Mouse (Mus musculus) small intestine, adult 2 months (tissue): Measurements from ENCODE around the gene Npsr1.

Experiments used
- CTCF ChIP-seq: fragments of 200-500 bp; IDR thresholded peaks from 2 replicates; pipeline ENCODE4 v1.5.1; 2012; ENCODE audit warnings: low read depth, mild to moderate bottlenecking, control low read depth, inconsistent platforms, low read length, moderate library complexity, mixed read lengths; ENCODE audit not compliant: insufficient replicate concordance, insufficient read length; ENCODE audit errors: extremely low read depth
- POLR2A ChIP-seq: fragments of 200-500 bp; IDR thresholded peaks from 2 replicates; pipeline ENCODE4 v1.6.1; 2012; ENCODE audit warnings: low read depth, mild to moderate bottlenecking, control low read depth, inconsistent platforms, low read length, moderate library complexity

DNA sequence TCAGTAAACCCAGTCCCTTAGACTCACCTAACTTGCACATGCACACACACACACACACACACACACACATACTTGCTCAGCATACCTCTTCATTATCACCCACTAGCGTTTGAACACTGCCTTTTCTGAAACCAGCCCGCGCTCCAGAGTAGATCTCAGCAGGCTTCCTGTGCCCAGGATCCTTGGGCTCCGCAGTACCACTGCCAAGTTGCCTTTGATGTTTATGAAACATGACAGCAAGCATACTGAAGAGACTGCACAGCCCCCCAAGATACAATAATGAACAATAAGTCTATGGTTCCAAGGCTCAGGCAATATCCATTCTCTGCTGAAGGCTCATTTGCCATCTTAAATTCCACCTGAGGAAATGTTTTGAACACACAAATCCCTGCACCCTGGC, 1.8 kb downstream of the Npsr1 start:
- TF ChIP-seq POLR2A (no peak), CTCF (no peak)
